Mouse (Mus musculus): ENCODE data around the gene Ano1. TPM values are rescaled to one million over a fixed set of nuclear protein-coding genes. Genes with fewer than 3 reads are reported as not detected.
A peak's percentile ranks its signal among the peaks of the same experiment; 100 is the strongest.

Gene Ano1
- polyA plus RNA-seq, 1 experiment, result not detected

GRCm38 (mm10) chr7:144754722-144755121 lies 2.9 kb upstream of the Ano1 start:
- Histone ChIP-seq H3K4me1 (no peaks in the 10 kb centered on the region), H3K27me3 (replicated peaks) (peaks cover 75% of the 10 kb centered on the region), H3K36me3 (replicated peaks; ENCODE audit: low read length) (no peaks in the 10 kb centered on the region), H3K4me3 (replicated peaks) (no peak overlapping the region), H3K9me3 (0 out of 2 replicates have a peak, but pooled peaks cover 6% of the 10 kb centered on the region)
- TF ChIP-seq FLI1 (IDR thresholded peaks at IDR 0.05; ENCODE audit: low read length) (no peak), GATA1 (IDR thresholded peaks at IDR 0.05; ENCODE audit: borderline replicate concordance, low read length) (no peak)

DNA sequence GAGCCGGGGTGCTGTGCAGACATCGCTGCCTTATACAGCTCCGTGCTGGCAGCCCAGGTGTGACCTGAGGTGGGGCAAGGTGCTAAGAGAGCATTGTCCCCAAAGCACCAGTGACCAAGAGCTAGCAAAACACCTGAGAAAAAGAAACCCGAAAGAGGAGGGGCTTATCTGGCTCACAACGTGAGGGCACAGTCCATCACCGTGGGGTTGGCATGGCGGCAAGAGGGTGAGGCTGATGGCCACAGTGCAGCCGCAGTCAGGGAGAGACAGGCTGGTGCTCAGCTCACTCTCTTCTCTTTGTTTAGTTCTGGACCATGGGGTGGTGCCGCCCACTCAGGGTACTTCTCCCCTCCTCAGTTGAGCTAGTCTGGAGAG lies 1.9 kb upstream of the Ano1 start:
- H3K9me3 ChIP-seq, result 0 out of 2 replicates have a peak, but pooled peaks cover 6% of the 10 kb centered on the region
- H3K36me3 ChIP-seq (replicated peaks; ENCODE audit: low read length), result no peaks in the 10 kb centered on the region
- H3K4me1 ChIP-seq, result no peaks in the 10 kb centered on the region
- peaks cover 75% of the 10 kb centered on the region for H3K27me3 ChIP-seq (replicated peaks)
- no peak for TF ChIP-seq GATA1 (IDR thresholded peaks at IDR 0.05; ENCODE audit: borderline replicate concordance, low read length)
- TF ChIP-seq FLI1 (IDR thresholded peaks at IDR 0.05; ENCODE audit: low read length), result no peak
- no peak overlapping the region for H3K4me3 ChIP-seq (replicated peaks)

DNA sequence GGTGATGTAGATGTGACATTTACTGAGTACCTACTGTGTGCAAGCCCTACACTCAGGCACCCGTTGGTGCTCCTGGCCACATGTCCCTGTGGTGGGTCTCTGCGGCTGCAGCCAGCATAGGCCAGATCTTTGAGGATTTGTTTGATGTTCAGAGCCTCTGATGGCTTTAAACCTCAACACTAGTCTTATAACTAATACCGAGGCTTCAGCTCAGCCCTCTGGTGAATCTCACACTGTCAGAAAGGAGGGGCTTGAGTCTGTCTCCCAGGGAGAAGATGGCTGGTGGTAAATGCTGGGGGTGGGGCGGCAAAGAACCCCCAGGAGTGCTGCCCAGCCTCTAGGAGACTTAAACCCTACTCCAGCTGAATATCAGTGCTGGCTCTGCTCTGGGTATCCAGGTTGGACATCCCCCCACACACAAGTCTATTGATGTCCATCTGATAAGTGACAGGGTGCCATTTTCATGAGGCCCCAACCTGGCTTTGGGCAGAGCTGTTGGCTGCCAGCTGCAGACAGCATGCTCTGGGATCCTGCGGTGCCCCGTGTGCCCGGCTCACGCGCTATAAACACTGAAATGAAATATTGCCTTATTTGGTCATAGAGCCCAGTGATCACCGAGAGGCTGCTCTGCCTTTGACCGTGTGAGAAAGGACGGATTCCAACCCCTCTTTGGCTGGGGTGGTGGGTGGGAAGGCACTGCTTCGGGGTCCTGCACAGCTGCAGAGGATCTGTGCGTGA lies 1.3 kb upstream of the Ano1 start:
- no peak for TF ChIP-seq GATA1 (IDR thresholded peaks at IDR 0.05; ENCODE audit: borderline replicate concordance, low read length)
- no peak for TF ChIP-seq FLI1 (IDR thresholded peaks at IDR 0.05; ENCODE audit: low read length)

DNA sequence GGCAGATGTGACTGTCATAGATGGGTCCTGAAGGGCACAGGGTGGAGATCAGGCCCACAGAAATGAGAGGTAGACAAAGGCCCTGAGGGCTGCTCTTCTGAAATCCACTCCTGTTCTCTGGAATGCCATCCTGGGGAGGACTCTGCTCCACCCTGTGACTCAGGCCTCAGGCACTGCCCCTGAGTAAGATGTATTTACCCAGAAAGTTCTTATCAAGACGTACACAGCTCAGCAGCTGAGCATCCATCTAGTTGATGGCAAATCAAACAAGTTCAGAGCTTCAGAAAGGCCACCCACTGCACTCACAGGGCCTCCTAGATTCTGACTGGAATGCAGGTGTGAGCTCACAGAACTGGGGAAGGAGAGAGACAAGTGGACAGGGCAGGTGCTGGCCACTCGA lies 4.0 kb downstream of the Ano1 start:
- Histone ChIP-seq H3K27me3 (replicated peaks) (peaks cover 78% of the 10 kb centered on the region), H3K36me3 (replicated peaks; ENCODE audit: low read length) (no peaks in the 10 kb centered on the region), H3K9me3 (no peaks in the 10 kb centered on the region), H3K4me1 (no peaks in the 10 kb centered on the region), H3K4me3 (replicated peaks) (no peak overlapping the region)
- no peak for TF ChIP-seq GATA1 (IDR thresholded peaks at IDR 0.05; ENCODE audit: borderline replicate concordance, low read length)
- no peak for TF ChIP-seq FLI1 (IDR thresholded peaks at IDR 0.05; ENCODE audit: low read length)

More for the DNA sequence above, 1.3 kb upstream of the Ano1 start:
- no peaks in the 10 kb centered on the region for H3K4me1 ChIP-seq
- no peaks in the 10 kb centered on the region for H3K36me3 ChIP-seq (replicated peaks; ENCODE audit: low read length)
- 0 out of 2 replicates have a peak, but pooled peaks cover 6% of the 10 kb centered on the region for H3K9me3 ChIP-seq
- H3K4me3 ChIP-seq (replicated peaks), result no peak overlapping the region
- peaks cover 72% of the 10 kb centered on the region for H3K27me3 ChIP-seq (replicated peaks)

- Histone ChIP-seq H3K36me3 (replicated peaks; ENCODE audit: low read length) (no peaks in the 10 kb centered on the region), H3K4me1 (no peaks in the 10 kb centered on the region), H3K9me3 (no peaks in the 10 kb centered on the region), H3K27me3 (replicated peaks) (peaks cover 73% of the 10 kb centered on the region), H3K4me3 (replicated peaks) (no peak overlapping the region)
- no peak for TF ChIP-seq FLI1 (IDR thresholded peaks at IDR 0.05; ENCODE audit: low read length)
- TF ChIP-seq GATA1 (IDR thresholded peaks at IDR 0.05; ENCODE audit: borderline replicate concordance, low read length), result no peak
Measured at GRCm38 (mm10) chr7:144746466-144746865, 5.3 kb downstream of the Ano1 start.

DNA sequence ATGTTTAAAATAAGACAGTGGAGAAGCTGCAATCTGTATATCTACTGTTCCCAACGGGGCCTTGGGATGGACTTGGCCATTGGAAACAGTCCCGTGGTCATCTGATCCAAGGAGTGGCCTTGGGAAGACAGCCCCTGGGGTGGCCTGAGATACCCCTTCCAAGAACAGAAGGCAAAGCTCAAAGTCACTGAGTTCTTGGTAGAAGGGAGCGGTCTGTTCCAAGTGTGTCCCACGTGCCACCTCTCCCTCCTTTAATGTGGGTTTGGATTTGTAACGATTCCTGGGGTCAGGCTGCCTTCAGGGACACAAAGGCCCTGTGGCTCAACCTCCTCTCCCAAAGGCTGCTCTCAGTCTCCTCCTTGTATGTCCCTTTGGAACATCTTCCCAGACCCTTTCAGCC lies 7.9 kb downstream of the Ano1 start:
- Histone ChIP-seq H3K36me3 (replicated peaks; ENCODE audit: low read length) (no peaks in the 10 kb centered on the region), H3K4me1 (no peaks in the 10 kb centered on the region), H3K9me3 (no peaks in the 10 kb centered on the region), H3K27me3 (replicated peaks) (peaks cover 72% of the 10 kb centered on the region), H3K4me3 (replicated peaks) (no peak overlapping the region)
- no peak for TF ChIP-seq FLI1 (IDR thresholded peaks at IDR 0.05; ENCODE audit: low read length)
- no peak for TF ChIP-seq GATA1 (IDR thresholded peaks at IDR 0.05; ENCODE audit: borderline replicate concordance, low read length)

DNA sequence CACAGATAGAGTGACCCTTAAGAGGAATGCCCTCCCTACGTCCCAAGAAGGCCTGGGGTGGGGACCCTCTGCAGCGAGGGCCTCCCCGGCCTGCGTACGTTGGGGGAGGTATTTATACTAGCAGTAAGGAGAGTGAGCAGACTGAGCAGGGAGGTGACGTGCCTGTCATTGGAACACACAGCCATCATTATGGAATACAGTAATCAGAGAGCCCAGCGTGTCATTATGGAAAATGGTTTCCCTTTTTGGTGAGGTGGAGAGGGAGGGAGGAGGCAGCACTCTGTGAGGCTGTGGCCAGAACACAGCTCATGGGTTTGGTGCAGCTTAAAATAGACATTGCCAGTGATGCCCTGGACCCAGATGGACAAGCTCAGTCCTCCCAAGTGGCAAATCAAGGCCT lies 11.1 kb downstream of the Ano1 start:
- TF ChIP-seq GATA1 (IDR thresholded peaks at IDR 0.05; ENCODE audit: borderline replicate concordance, low read length) (no peak), FLI1 (IDR thresholded peaks at IDR 0.05; ENCODE audit: low read length) (no peak)
- H3K27me3 ChIP-seq (replicated peaks), result peaks cover 82% of the 10 kb centered on the region
- no peak overlapping the region for H3K4me3 ChIP-seq (replicated peaks)

DNA sequence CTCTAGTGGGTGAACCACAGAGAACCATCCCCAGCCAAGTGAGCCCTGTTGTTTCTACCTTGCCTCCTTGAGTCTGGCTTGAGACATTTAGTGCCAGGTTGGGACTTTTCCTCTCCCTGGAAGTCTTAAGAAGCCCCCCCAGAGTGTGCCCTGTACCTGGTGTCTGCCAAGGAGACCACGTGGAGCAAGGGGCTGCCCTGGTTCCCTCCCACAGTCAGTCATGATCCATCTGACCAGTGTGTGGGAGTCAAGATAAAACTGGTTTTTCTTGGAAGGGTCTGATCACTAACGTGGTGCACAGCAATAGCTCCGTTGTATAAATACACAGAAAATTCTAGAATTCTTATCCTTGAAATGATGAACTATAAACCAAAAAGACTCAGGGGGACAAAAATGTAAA lies 12.0 kb downstream of the Ano1 start:
- Histone ChIP-seq H3K27me3 (replicated peaks) (peaks cover 82% of the 10 kb centered on the region), H3K4me1 (peaks cover 6% of the 10 kb centered on the region; the same call in 1 of the 2 replicates), H3K4me3 (replicated peaks) (no peak overlapping the region), H3K9me3 (peaks cover 7% of the 10 kb centered on the region), H3K36me3 (replicated peaks; ENCODE audit: low read length) (no peaks in the 10 kb centered on the region)
- TF ChIP-seq GATA1 (IDR thresholded peaks at IDR 0.05; ENCODE audit: borderline replicate concordance, low read length) (no peak), FLI1 (IDR thresholded peaks at IDR 0.05; ENCODE audit: low read length) (no peak)

More for the DNA sequence above, 11.1 kb downstream of the Ano1 start:
- Histone ChIP-seq H3K36me3 (replicated peaks; ENCODE audit: low read length) (no peaks in the 10 kb centered on the region), H3K9me3 (no peaks in the 10 kb centered on the region; the same call in 1 of the 2 replicates), H3K4me1 (peaks cover 6% of the 10 kb centered on the region; the same call in 1 of the 2 replicates)

DNA sequence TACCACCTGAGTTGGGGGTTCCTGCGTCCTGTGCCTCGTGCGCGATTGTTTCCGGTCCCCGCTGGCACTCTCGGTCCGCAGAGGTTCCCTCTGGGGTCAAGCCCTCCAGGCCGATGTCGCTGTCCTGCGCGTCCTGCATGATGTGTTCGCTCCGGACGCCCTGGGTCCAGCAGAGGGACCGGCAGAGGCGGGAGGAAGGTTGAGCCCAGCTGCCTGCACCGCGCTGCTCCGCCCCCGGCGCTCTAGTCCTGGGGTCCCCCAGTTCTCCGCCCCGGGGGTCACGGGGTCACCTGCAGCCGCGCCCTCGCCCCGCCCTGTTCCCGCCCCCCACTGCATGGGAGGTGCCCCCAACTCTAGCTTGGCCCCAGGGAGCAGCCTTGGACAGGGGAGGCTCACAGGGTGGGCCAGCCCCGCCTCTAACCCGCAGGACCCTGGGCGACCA lies 13.4 kb downstream of the Ano1 start:
- Histone ChIP-seq H3K27me3 (replicated peaks) (peaks cover 72% of the 10 kb centered on the region), H3K4me1 (peaks cover 6% of the 10 kb centered on the region; the same call in 1 of the 2 replicates), H3K4me3 (replicated peaks) (peak overlapping the region; percentile 23), H3K9me3 (peaks cover 7% of the 10 kb centered on the region), H3K36me3 (replicated peaks; ENCODE audit: low read length) (no peaks in the 10 kb centered on the region)
- no peak for TF ChIP-seq FLI1 (IDR thresholded peaks at IDR 0.05; ENCODE audit: low read length)
- no peak for TF ChIP-seq GATA1 (IDR thresholded peaks at IDR 0.05; ENCODE audit: borderline replicate concordance, low read length)

DNA sequence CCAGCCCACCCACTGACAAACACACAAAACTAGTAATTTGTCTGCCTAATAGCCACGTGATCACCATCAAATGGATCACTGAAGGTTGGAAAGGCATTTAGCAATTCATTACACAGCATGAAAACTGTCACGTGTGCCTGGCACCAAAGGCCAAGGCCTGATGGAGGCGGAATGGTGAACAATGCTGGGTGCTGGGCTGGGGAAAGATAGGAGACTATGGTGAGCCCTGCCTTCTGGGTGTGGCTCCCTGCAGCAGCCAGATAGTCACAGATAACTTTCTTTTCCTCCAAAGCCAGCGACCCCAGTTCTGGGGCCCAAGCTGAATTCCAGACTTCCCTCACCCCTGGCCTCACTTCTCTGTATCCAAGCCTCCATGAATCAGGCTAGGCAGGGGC lies 19.9 kb downstream of the Ano1 start:
- peaks cover 69% of the 10 kb centered on the region for H3K27me3 ChIP-seq (replicated peaks)
- peaks cover 7% of the 10 kb centered on the region for H3K9me3 ChIP-seq
- no peak for TF ChIP-seq GATA1 (IDR thresholded peaks at IDR 0.05; ENCODE audit: borderline replicate concordance, low read length)
- no peak for TF ChIP-seq FLI1 (IDR thresholded peaks at IDR 0.05; ENCODE audit: low read length)
- no peak overlapping the region for H3K4me3 ChIP-seq (replicated peaks)
- H3K4me1 ChIP-seq, result peaks cover 6% of the 10 kb centered on the region; the same call in 1 of the 2 replicates
- H3K36me3 ChIP-seq (replicated peaks; ENCODE audit: low read length), result no peaks in the 10 kb centered on the region
